Mouse (Mus musculus): ENCODE results near the gene Sf3a2.

GRCm38 (mm10) chr10:80832818-80833217 is 34.8 kb downstream of the Sf3a2 start:
- TF ChIP-seq CTCF (IDR thresholded peaks at IDR 0.05; ENCODE audit: borderline replicate concordance, extremely low read depth, insufficient read depth, insufficient read length) (no peak), POLR2A (IDR thresholded peaks at IDR 0.05; ENCODE audit: borderline replicate concordance, extremely low read depth, insufficient read depth, insufficient read length, poor library complexity, severe bottlenecking) (no peak)

Data from brain, embryonic 14.5 days (tissue).